Mouse (Mus musculus) hindbrain, embryonic 13.5 days (tissue): ENCODE data around the gene Fam196b. TPM values are rescaled to one million over a fixed set of nuclear protein-coding genes. Genes with fewer than 3 reads are reported as not detected.

ENCODE experiments used
- ATAC-seq: fragments of 200-750 bp; cut with Nextera tagmentation; 2 replicates; pipeline ENCODE4 v1.8.0; 2017; ENCODE audit warnings: moderate TSS enrichment; ENCODE audit not compliant: low FRiP score
- H3K27ac ChIP-seq: fragments of 300-500 bp; sonication (generic); 2 replicates; pipeline ENCODE4 v1.5.1; 2015; ENCODE audit warnings: inconsistent platforms, mild to moderate bottlenecking, moderate library complexity
- H3K27me3 ChIP-seq: fragments of 300-500 bp; sonication (generic); 2 replicates; pipeline ENCODE4 v1.6.1; 2015; ENCODE audit warnings: mild to moderate bottlenecking, inconsistent platforms
- H3K36me3 ChIP-seq: fragments of 300-500 bp; sonication (generic); 2 replicates; pipeline ENCODE4 v1.6.1; 2015; ENCODE audit warnings: mild to moderate bottlenecking, inconsistent platforms
- H3K4me1 ChIP-seq: fragments of 300-500 bp; sonication (generic); replicated peaks from 2 replicates; pipeline ENCODE4 v1.6.1; 2015; ENCODE audit warnings: inconsistent platforms
- H3K4me2 ChIP-seq: fragments of 300-500 bp; sonication (generic); 2 replicates; pipeline ENCODE4 v1.6.1; 2015; ENCODE audit warnings: inconsistent platforms, mild to moderate bottlenecking, moderate library complexity
- H3K4me3 ChIP-seq: fragments of 300-500 bp; sonication (generic); 2 replicates; pipeline ENCODE4 v1.5.1; 2015; ENCODE audit warnings: mild to moderate bottlenecking, inconsistent platforms
- H3K9ac ChIP-seq: fragments of 300-500 bp; sonication (generic); 2 replicates; pipeline ENCODE4 v1.6.1; 2015; ENCODE audit warnings: mild to moderate bottlenecking, inconsistent platforms
- H3K9me3 ChIP-seq: fragments of 300-500 bp; sonication (generic); 2 replicates; pipeline ENCODE4 v1.6.1; 2016; ENCODE audit warnings: inconsistent platforms
- WGBS: fragments of 180-500 bp; shearing (Covaris S2); methylation state at CpG from one replicate; pipeline ENCODE4 v1.1.7; 2015; 5-methylcytosine and 5-hydroxymethylcytosine counted together
- polyA plus RNA-seq: library from polyadenylated mRNA; unstranded; fragments of >200 nt; fragmentation: Nextera tagmentation; extraction: Ambion mirVana; gene quantifications from 2 replicates; pipeline ENCODE4 v1.2.1, GENCODE M21; 2015

Gene Fam196b
- polyA plus RNA-seq, 1 experiment from 2014 or later: 3.5 TPM

- H3K9me3 ChIP-seq: no peaks in the 10 kb centered on the region
- no peaks in the 10 kb centered on the region for H3K27me3 ChIP-seq
- H3K27ac ChIP-seq: peak overlapping the region; percentile 40
- no peak overlapping the region for H3K4me3 ChIP-seq
- no peaks in the 10 kb centered on the region for H3K36me3 ChIP-seq
- no peak overlapping the region for H3K4me2 ChIP-seq
- no peak overlapping the region for H3K9ac ChIP-seq
- peaks cover 11% of the 10 kb centered on the region for H3K4me1 ChIP-seq
- 41% methylated on average over 1 of the region's 1 CpGs for WGBS
- peak; percentile 92 for ATAC-seq
Observed at GRCm38 (mm10) chr11:34385001-34385688, 70.5 kb downstream of the Fam196b start.

GRCm38 (mm10) chr11:34389261-34390116, 74.9 kb downstream of the Fam196b start:
- H3K9ac ChIP-seq: no peak overlapping the region
- H3K4me3 ChIP-seq: no peak overlapping the region
- no peaks in the 10 kb centered on the region for H3K36me3 ChIP-seq
- no peaks in the 10 kb centered on the region for H3K27me3 ChIP-seq
- 92% methylated on average over 6 of the region's 6 CpGs for WGBS
- peaks cover 11% of the 10 kb centered on the region for H3K4me1 ChIP-seq
- H3K27ac ChIP-seq: no peak overlapping the region
- no peak overlapping the region for H3K4me2 ChIP-seq
- ATAC-seq: no peak
- H3K9me3 ChIP-seq: no peaks in the 10 kb centered on the region

GRCm38 (mm10) chr11:34392105-34392504, 77.5 kb downstream of the Fam196b start:
- no peak for ATAC-seq

GRCm38 (mm10) chr11:34395802-34396201, 81.2 kb downstream of the Fam196b start:
- H3K4me3 ChIP-seq: no peak overlapping the region
- 88% methylated on average over 3 of the region's 3 CpGs for WGBS
- no peaks in the 10 kb centered on the region for H3K27me3 ChIP-seq
- peaks cover 3% of the 10 kb centered on the region; the same call in 1 of the 2 replicates for H3K4me1 ChIP-seq
- no peak overlapping the region for H3K9ac ChIP-seq
- H3K27ac ChIP-seq: no peak overlapping the region
- H3K9me3 ChIP-seq: no peaks in the 10 kb centered on the region
- ATAC-seq: no peak
- no peaks in the 10 kb centered on the region for H3K36me3 ChIP-seq
- H3K4me2 ChIP-seq: no peak overlapping the region

More at GRCm38 (mm10) chr11:34392105-34392504, 77.5 kb downstream of the Fam196b start:
- Histone ChIP-seq H3K27me3 (no peaks in the 10 kb centered on the region), H3K36me3 (no peaks in the 10 kb centered on the region), H3K4me2 (no peak overlapping the region), H3K9me3 (no peaks in the 10 kb centered on the region), H3K9ac (no peak overlapping the region), H3K27ac (no peak overlapping the region), H3K4me1 (peaks cover 3% of the 10 kb centered on the region; the same call in 1 of the 2 replicates), H3K4me3 (no peak overlapping the region)
- 65% methylated on average over 4 of the region's 4 CpGs for WGBS

- H3K27ac ChIP-seq: no peak overlapping the region
- H3K9me3 ChIP-seq: no peaks in the 10 kb centered on the region
- H3K36me3 ChIP-seq: no peaks in the 10 kb centered on the region
- no peak for ATAC-seq
- no peaks in the 10 kb centered on the region for H3K27me3 ChIP-seq
- H3K9ac ChIP-seq: no peak overlapping the region
- no peak overlapping the region for H3K4me3 ChIP-seq
- WGBS: 94% methylated on average over 5 of the region's 5 CpGs
- 0 out of 2 replicates have a peak, but pooled peaks cover 3% of the 10 kb centered on the region for H3K4me1 ChIP-seq
- no peak overlapping the region for H3K4me2 ChIP-seq
Observed at GRCm38 (mm10) chr11:34397661-34398060, 83.0 kb downstream of the Fam196b start.

GRCm38 (mm10) chr11:34398555-34398954, 83.9 kb downstream of the Fam196b start:
- H3K9ac ChIP-seq: no peak overlapping the region
- H3K27me3 ChIP-seq: no peaks in the 10 kb centered on the region
- 0 out of 2 replicates have a peak, but pooled peaks cover 3% of the 10 kb centered on the region for H3K4me1 ChIP-seq
- no peaks in the 10 kb centered on the region for H3K9me3 ChIP-seq
- no peaks in the 10 kb centered on the region for H3K36me3 ChIP-seq
- no peak overlapping the region for H3K4me2 ChIP-seq
- no peak overlapping the region for H3K4me3 ChIP-seq
- 90% methylated on average over 2 of the region's 2 CpGs for WGBS
- no peak for ATAC-seq
- no peak overlapping the region for H3K27ac ChIP-seq

- no peak for ATAC-seq
- Histone ChIP-seq H3K27me3 (no peaks in the 10 kb centered on the region), H3K9ac (no peak overlapping the region), H3K4me3 (no peak overlapping the region), H3K9me3 (no peaks in the 10 kb centered on the region), H3K4me1 (peaks cover 6% of the 10 kb centered on the region; the same call in 1 of the 2 replicates), H3K27ac (no peak overlapping the region), H3K36me3 (no peaks in the 10 kb centered on the region), H3K4me2 (no peak overlapping the region)
- 86% methylated on average over 8 of the region's 8 CpGs for WGBS
Observed at GRCm38 (mm10) chr11:34401343-34401742, 86.7 kb downstream of the Fam196b start.

GRCm38 (mm10) chr11:34405311-34405710, 90.7 kb downstream of the Fam196b start:
- no peak overlapping the region for H3K9ac ChIP-seq
- ATAC-seq: no peak
- 84% methylated on average over 1 of the region's 1 CpGs for WGBS

GRCm38 (mm10) chr11:34406309-34406708, 91.7 kb downstream of the Fam196b start:
- H3K36me3 ChIP-seq: no peaks in the 10 kb centered on the region
- H3K9me3 ChIP-seq: no peaks in the 10 kb centered on the region
- H3K27me3 ChIP-seq: no peaks in the 10 kb centered on the region
- no peak for ATAC-seq
- H3K4me2 ChIP-seq: no peak overlapping the region
- no peak overlapping the region for H3K4me3 ChIP-seq
- H3K27ac ChIP-seq: no peak overlapping the region
- 51% methylated on average over 8 of the region's 8 CpGs for WGBS
- H3K4me1 ChIP-seq: peaks cover 9% of the 10 kb centered on the region; the same call in 1 of the 2 replicates
- H3K9ac ChIP-seq: no peak overlapping the region

More at GRCm38 (mm10) chr11:34405311-34405710, 90.7 kb downstream of the Fam196b start:
- no peak overlapping the region for H3K27ac ChIP-seq
- peaks cover 9% of the 10 kb centered on the region; the same call in 1 of the 2 replicates for H3K4me1 ChIP-seq
- no peak overlapping the region for H3K4me3 ChIP-seq
- H3K27me3 ChIP-seq: no peaks in the 10 kb centered on the region
- no peaks in the 10 kb centered on the region for H3K36me3 ChIP-seq
- no peaks in the 10 kb centered on the region for H3K9me3 ChIP-seq
- no peak overlapping the region for H3K4me2 ChIP-seq

- ATAC-seq: no peak
- 51% methylated on average over 5 of the region's 5 CpGs for WGBS
- no peak overlapping the region for H3K9ac ChIP-seq
Observed at GRCm38 (mm10) chr11:34406850-34407249, 92.2 kb downstream of the Fam196b start.

GRCm38 (mm10) chr11:34415884-34416618, 101.4 kb downstream of the Fam196b start:
- peak; percentile 63; the same call in 1 of the 2 replicates for ATAC-seq
- H3K9ac ChIP-seq: no peak overlapping the region
- no peaks in the 10 kb centered on the region for H3K27me3 ChIP-seq
- no peak overlapping the region; the same call in 1 of the 2 replicates for H3K4me2 ChIP-seq
- peaks cover 28% of the 10 kb centered on the region for H3K4me1 ChIP-seq
- H3K27ac ChIP-seq: no peak overlapping the region
- H3K4me3 ChIP-seq: no peak overlapping the region
- H3K36me3 ChIP-seq: peaks cover 5% of the 10 kb centered on the region; the same call in 1 of the 2 replicates
- WGBS: 32% methylated on average over 9 of the region's 9 CpGs
- H3K9me3 ChIP-seq: no peaks in the 10 kb centered on the region

More at GRCm38 (mm10) chr11:34406850-34407249, 92.2 kb downstream of the Fam196b start:
- no peak overlapping the region for H3K27ac ChIP-seq
- H3K27me3 ChIP-seq: no peaks in the 10 kb centered on the region
- H3K36me3 ChIP-seq: no peaks in the 10 kb centered on the region
- no peak overlapping the region for H3K4me2 ChIP-seq
- peaks cover 9% of the 10 kb centered on the region; the same call in 1 of the 2 replicates for H3K4me1 ChIP-seq
- no peak overlapping the region for H3K4me3 ChIP-seq
- no peaks in the 10 kb centered on the region for H3K9me3 ChIP-seq

- no peak overlapping the region for H3K4me3 ChIP-seq
- WGBS: 81% methylated on average over 3 of the region's 3 CpGs
- no peak overlapping the region; the same call in 1 of the 2 replicates for H3K4me2 ChIP-seq
- H3K27me3 ChIP-seq: no peaks in the 10 kb centered on the region
- no peak for ATAC-seq
- no peaks in the 10 kb centered on the region for H3K9me3 ChIP-seq
- peaks cover 5% of the 10 kb centered on the region; the same call in 1 of the 2 replicates for H3K36me3 ChIP-seq
- peaks cover 28% of the 10 kb centered on the region for H3K4me1 ChIP-seq
- H3K27ac ChIP-seq: no peak overlapping the region; the same call in 1 of the 2 replicates
- H3K9ac ChIP-seq: no peak overlapping the region
Observed at GRCm38 (mm10) chr11:34416619-34416979, 102.0 kb downstream of the Fam196b start.
